18 mouse cellular contexts compared by ENCODE assay signal in the genomic region with DNA sequence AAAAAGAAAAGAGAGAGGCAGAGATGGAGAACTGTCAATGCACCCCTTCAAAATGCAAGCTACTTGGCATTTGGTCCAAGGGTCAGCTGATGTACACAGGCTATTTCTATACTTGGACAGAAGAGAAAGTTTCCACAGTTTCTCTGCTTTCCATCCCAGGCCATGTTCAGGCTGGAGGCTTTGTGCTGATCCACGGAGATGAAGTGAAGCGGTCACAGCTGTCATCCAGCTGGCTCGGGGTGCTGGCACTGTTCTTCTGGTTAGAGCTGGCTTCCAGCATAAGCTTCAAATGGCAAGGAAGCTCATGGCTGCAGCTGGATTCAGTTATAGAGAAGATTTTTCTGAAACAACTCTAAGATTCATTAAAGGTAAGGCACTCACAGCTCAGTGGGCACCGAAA. TPM values are rescaled to one million over a fixed set of nuclear protein-coding genes. Genes with fewer than 3 reads are reported as not detected.
A peak's percentile ranks its signal among the peaks of the same experiment; 100 is the strongest.
DNase-seq lines count a peak whose midpoint lies in the region; ATAC-seq and TF ChIP-seq lines count a peak whose summit lies in the region.
"Had no signal": no experiment of that assay in that cellular context is flagged by ENCODE, and none has a peak within 500 bp of the region (broad histone marks: within the 10 kb centered on the region; RNA-seq: fewer than 3 reads in every experiment).

No protein-coding gene starts in this region.

- peaks cover 7% of the 10 kb centered on the region for H3K4me1 ChIP-seq in heart, embryonic 12.5 days (replicated peaks)
- H3K4me1 ChIP-seq in lung, postnatal 0 days (ENCODE audit: insufficient read depth, low read depth, low read length): no peaks in the 10 kb centered on the region
- H3K4me1 ChIP-seq in forebrain, embryonic 16.5 days (replicated peaks; ENCODE audit: control insufficient read depth, insufficient read depth, low read length): peaks cover 11% of the 10 kb centered on the region

- no peak for ATAC-seq in heart, embryonic 12.5 days (ENCODE audit: insufficient number of reproducible peaks, low FRiP score)
- ATAC-seq in lung, postnatal 0 days: peak; percentile 53
- ATAC-seq in erythroblast, adult 5-6 weeks (replicated peaks; ENCODE audit: low FRiP score, poor library complexity, severe bottlenecking): no peak
- no peak for ATAC-seq in forebrain, embryonic 16.5 days
- ATAC-seq: activated CD4-positive, CD25-positive, alpha-beta regulatory T cell, adult 4 months; CD4-positive, CD25-positive, alpha-beta regulatory T cell, adult 4 months; forebrain, embryonic 15.5 days had no signal

- H3K36me3 ChIP-seq in heart, embryonic 12.5 days: no peaks in the 10 kb centered on the region
- H3K36me3 ChIP-seq in lung, postnatal 0 days (ENCODE audit: insufficient read depth, low read length): no peaks in the 10 kb centered on the region
- no peaks in the 10 kb centered on the region for H3K36me3 ChIP-seq in forebrain, embryonic 16.5 days (ENCODE audit: control insufficient read depth, insufficient read depth)
- H3K36me3 ChIP-seq: forebrain, embryonic 15.5 days had no signal

- H3K4me2 ChIP-seq in heart, embryonic 12.5 days: no peak overlapping the region
- H3K4me2 ChIP-seq in lung, postnatal 0 days (replicated peaks; ENCODE audit: low read depth, low read length): no peak overlapping the region
- H3K4me2 ChIP-seq in forebrain, embryonic 16.5 days (ENCODE audit: low read length): no peak overlapping the region
- H3K4me2 ChIP-seq: forebrain, embryonic 15.5 days; liver, embryonic 11.5 days had no signal

- no peaks in the 10 kb centered on the region for H3K27me3 ChIP-seq in heart, embryonic 12.5 days (replicated peaks)
- no peaks in the 10 kb centered on the region for H3K27me3 ChIP-seq in lung, postnatal 0 days (replicated peaks; ENCODE audit: insufficient read depth, low read length)
- H3K27me3 ChIP-seq in forebrain, embryonic 16.5 days (replicated peaks; ENCODE audit: control insufficient read depth, insufficient read depth, low read length): no peaks in the 10 kb centered on the region
- H3K27me3 ChIP-seq: forebrain, embryonic 15.5 days had no signal

- H3K27ac ChIP-seq in heart, embryonic 12.5 days (ENCODE audit: poor library complexity, severe bottlenecking): no peak overlapping the region
- 0 out of 2 replicates have a peak overlapping the region, but pooled peaks have one; percentile 32 for H3K27ac ChIP-seq in lung, postnatal 0 days (ENCODE audit: low read length)
- H3K27ac ChIP-seq in forebrain, embryonic 16.5 days (ENCODE audit: low read length): no peak overlapping the region
- H3K27ac ChIP-seq: forebrain, embryonic 15.5 days; layer of hippocampus, adult 2 months; stomach, postnatal 0 days had no signal

- H3K4me3 ChIP-seq in heart, embryonic 12.5 days: no peak overlapping the region
- no peak overlapping the region for H3K4me3 ChIP-seq in lung, postnatal 0 days (ENCODE audit: low read depth, low read length)
- H3K4me3 ChIP-seq in forebrain, embryonic 16.5 days (replicated peaks; ENCODE audit: low read length): no peak overlapping the region
- H3K4me3 ChIP-seq: forebrain, embryonic 15.5 days; layer of hippocampus, adult 2 months had no signal

- TF ChIP-seq CTCF in lung, postnatal 0 days (IDR thresholded peaks at IDR 0.05): no peak

- DNase-seq in cerebellum, postnatal 10 days: peak; percentile 36 to 42
- no peak for DNase-seq in cerebellum, postnatal 36 days
- DNase-seq in heart, postnatal 4 days: peak; percentile 32
- DNase-seq in 3T3-L1 (ENCODE audit: low read depth, low spot score): peak; percentile 10
- peak; percentile 75 for DNase-seq in lung, postnatal 0 days (ENCODE audit: low spot score)
- DNase-seq: adrenal gland, postnatal 14 days; cerebellum, adult 11 months; kidney, adult 18-20 months; kidney, postnatal 14 days had no signal

- no peak overlapping the region for H3K9ac ChIP-seq in heart, embryonic 12.5 days
- H3K9ac ChIP-seq in lung, postnatal 0 days (replicated peaks; ENCODE audit: low read depth): no peak overlapping the region
- H3K9ac ChIP-seq in forebrain, embryonic 16.5 days (replicated peaks; ENCODE audit: low read depth, low read length): no peak overlapping the region
- H3K9ac ChIP-seq: forebrain, embryonic 15.5 days had no signal

- TF ChIP-seq EP300 in lung, postnatal 0 days (IDR thresholded peaks at IDR 0.05): no peak

- H3K9me3 ChIP-seq in heart, embryonic 12.5 days (replicated peaks): no peaks in the 10 kb centered on the region; the same call in 1 of the 2 replicates
- no peaks in the 10 kb centered on the region for H3K9me3 ChIP-seq in lung, postnatal 0 days (ENCODE audit: low read length)
- H3K9me3 ChIP-seq in forebrain, embryonic 16.5 days (ENCODE audit: control insufficient read depth, low read length): no peaks in the 10 kb centered on the region
- H3K9me3 ChIP-seq: forebrain, embryonic 15.5 days had no signal

- WGBS in heart, embryonic 12.5 days: 80% methylated on average over 4 of the region's 4 CpGs
- 66% methylated on average over 4 of the region's 4 CpGs for WGBS in lung, postnatal 0 days
- WGBS in forebrain, embryonic 16.5 days: 81% methylated on average over 4 of the region's 4 CpGs

RNA-seq across cellular contexts. Expression of gene Sf3b6, which starts 3.7 kb away (rescaled TPM):
- total RNA-seq in heart, postnatal 4 days (2021): 10 to 100 TPM; 69.2 to 70.5 TPM
- polyA plus RNA-seq in heart, embryonic 12.5 days (2016; fragmentation: Nextera tagmentation; extraction: Ambion mirVana): 140 and 160 TPM in 2 replicates
- polyA plus RNA-seq in lung, postnatal 0 days (2015; fragmentation: Nextera tagmentation; extraction: Ambion mirVana): 183 and 204 TPM in 2 replicates
- 94.0 and 156 TPM in 2 replicates for total RNA-seq in erythroblast, adult 5-6 weeks (2015; ENCODE audit: low replicate concordance)
- total RNA-seq in erythroblast, adult 5-6 weeks (2017; ENCODE audit: low replicate concordance): 52.9 and 65.2 TPM in 2 replicates
- polyA plus RNA-seq in forebrain, embryonic 16.5 days (2015; fragmentation: Nextera tagmentation; extraction: Ambion mirVana): 233 and 243 TPM in 2 replicates

RNA-seq across cellular contexts. Expression of gene Fkbp1b, which starts 27.8 kb away (rescaled TPM):
- total RNA-seq in heart, postnatal 4 days (2021): 1 to 10 TPM; 4.0 to 8.8 TPM
- 6.9 and 10.7 TPM in 2 replicates for polyA plus RNA-seq in heart, embryonic 12.5 days (2016; fragmentation: Nextera tagmentation; extraction: Ambion mirVana)
- 13.7 and 15.3 TPM in 2 replicates for polyA plus RNA-seq in lung, postnatal 0 days (2015; fragmentation: Nextera tagmentation; extraction: Ambion mirVana)
- not detected in 2 replicates for total RNA-seq in erythroblast, adult 5-6 weeks (2015; ENCODE audit: low replicate concordance)
- total RNA-seq in erythroblast, adult 5-6 weeks (2017; ENCODE audit: low replicate concordance): 2.1 and 3.9 TPM in 2 replicates
- 23.7 and 25.5 TPM in 2 replicates for polyA plus RNA-seq in forebrain, embryonic 16.5 days (2015; fragmentation: Nextera tagmentation; extraction: Ambion mirVana)
- polyA plus RNA-seq: activated CD4-positive, CD25-positive, alpha-beta regulatory T cell, adult 4 months; CD4-positive, CD25-positive, alpha-beta regulatory T cell, adult 4 months had no signal

RNA-seq across cellular contexts. Expression of gene Wdcp, which starts 29.5 kb away (rescaled TPM):
- 10 to 100 TPM in 1 of 2 experiments, 1 to 10 TPM in 1; 9.3 to 11.4 TPM for total RNA-seq in heart, postnatal 4 days (2021)
- polyA plus RNA-seq in heart, embryonic 12.5 days (2016; fragmentation: Nextera tagmentation; extraction: Ambion mirVana): 14.4 and 14.7 TPM in 2 replicates
- 11.1 and 11.8 TPM in 2 replicates for polyA plus RNA-seq in lung, postnatal 0 days (2015; fragmentation: Nextera tagmentation; extraction: Ambion mirVana)
- total RNA-seq in erythroblast, adult 5-6 weeks (2015; ENCODE audit: low replicate concordance): 0.19 and 1.9 TPM in 2 replicates
- total RNA-seq in erythroblast, adult 5-6 weeks (2017; ENCODE audit: low replicate concordance): 1.1 and 1.2 TPM in 2 replicates
- polyA plus RNA-seq in forebrain, embryonic 16.5 days (2015; fragmentation: Nextera tagmentation; extraction: Ambion mirVana): 13.3 and 13.5 TPM in 2 replicates

RNA-seq across cellular contexts. Expression of gene Fam228b, which starts 44.6 kb away (rescaled TPM):
- 1 to 10 TPM; 4.3 to 5.0 TPM for total RNA-seq in heart, postnatal 4 days (2021)
- polyA plus RNA-seq in heart, embryonic 12.5 days (2016; fragmentation: Nextera tagmentation; extraction: Ambion mirVana): 2.0 and 2.6 TPM in 2 replicates
- polyA plus RNA-seq in lung, postnatal 0 days (2015; fragmentation: Nextera tagmentation; extraction: Ambion mirVana): 1.1 and 1.2 TPM in 2 replicates
- total RNA-seq in erythroblast, adult 5-6 weeks (2015; ENCODE audit: low replicate concordance): not detected in 2 replicates
- total RNA-seq in erythroblast, adult 5-6 weeks (2017; ENCODE audit: low replicate concordance): not detected in 2 replicates
- polyA plus RNA-seq in forebrain, embryonic 16.5 days (2015; fragmentation: Nextera tagmentation; extraction: Ambion mirVana): 5.1 and 6.7 TPM in 2 replicates
- polyA plus RNA-seq: activated CD4-positive, CD25-positive, alpha-beta regulatory T cell, adult 4 months had no signal

RNA-seq across cellular contexts. Expression of gene Pfn4, which starts 44.8 kb away (rescaled TPM):
- total RNA-seq in heart, postnatal 4 days (2021): 1 to 10 TPM; 3.2 to 3.7 TPM
- 1.9 and 2.3 TPM in 2 replicates for polyA plus RNA-seq in heart, embryonic 12.5 days (2016; fragmentation: Nextera tagmentation; extraction: Ambion mirVana)
- polyA plus RNA-seq in lung, postnatal 0 days (2015; fragmentation: Nextera tagmentation; extraction: Ambion mirVana): 1.1 and 1.3 TPM in 2 replicates
- total RNA-seq in erythroblast, adult 5-6 weeks (2015; ENCODE audit: low replicate concordance): not detected in 2 replicates
- total RNA-seq in erythroblast, adult 5-6 weeks (2017; ENCODE audit: low replicate concordance): 2.7 TPM in 1 of 2 replicates, not detected in the other
- polyA plus RNA-seq in forebrain, embryonic 16.5 days (2015; fragmentation: Nextera tagmentation; extraction: Ambion mirVana): 11.3 and 12.5 TPM in 2 replicates
- polyA plus RNA-seq: activated CD4-positive, CD25-positive, alpha-beta regulatory T cell, adult 4 months had no signal

Comparison
In these comparisons a context has a peak if more than half of its experiments do, and no peak if none do; other contexts are left out.
1. DNase-seq: peak in cerebellum, postnatal 10 days (2 of 2), heart, postnatal 4 days (single experiment), 3T3-L1 (single experiment) and lung, postnatal 0 days (single experiment); none in cerebellum, postnatal 36 days (0 of 2).